Mouse (Mus musculus) monocyte, adult 2 months (primary cell): ENCODE data around the gene Coq10b.
"Not testable (repeated sequence)": the region's sequence is repeated elsewhere in the genome, so short reads cannot be mapped to it uniquely, and the experiment has no call there.

Experiments
- DNase-seq, 2 experiments: peaks; one replicate each; pipeline ENCODE4 v3.0.0; 2022; ENCODE audit warnings: low spot score in 2 of 2, low read depth in 1 of 2

Coq10b gene

DNA sequence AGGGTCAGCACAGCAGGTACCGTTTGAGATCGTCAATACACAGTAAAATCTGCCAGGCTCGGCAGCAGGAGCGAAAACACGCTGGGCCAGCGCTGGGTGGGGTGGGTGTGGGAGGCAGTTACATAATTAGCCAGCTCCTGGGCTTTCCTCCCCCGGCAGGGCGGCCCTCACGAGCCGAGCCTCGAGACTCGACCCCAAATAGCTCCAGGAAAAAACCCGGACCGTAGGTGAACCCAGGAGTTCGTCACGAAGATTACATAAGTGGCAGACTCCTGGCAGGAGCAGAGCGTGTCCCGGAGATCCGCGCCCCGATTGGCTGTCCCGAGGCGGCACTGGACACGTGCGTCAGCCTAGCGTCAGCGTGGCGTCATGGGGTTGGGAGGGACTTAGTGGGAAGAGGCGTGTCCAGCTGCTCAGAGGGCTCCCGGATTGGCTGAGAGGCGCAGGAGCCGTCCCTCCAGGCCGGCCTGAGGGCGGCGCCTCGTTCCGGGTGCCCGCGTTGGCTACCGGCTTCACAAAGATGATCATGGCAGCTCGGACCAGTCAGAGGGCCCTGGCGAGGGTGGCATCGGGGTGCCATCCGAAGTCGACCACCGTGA, at the start of gene Coq10b:
Gene Coq10b, plus strand, starts transcription at position 416 of the 599 bp plus-strand sequence.
- peak; percentile 97 to 100 for DNase-seq

GRCm38 (mm10) chr1:55008313-55008712, 44.3 kb upstream of the Coq10b start:
- not testable (repeated sequence) for DNase-seq

GRCm38 (mm10) chr1:55012513-55012912, 40.1 kb upstream of the Coq10b start:
- DNase-seq = no peak

DNA sequence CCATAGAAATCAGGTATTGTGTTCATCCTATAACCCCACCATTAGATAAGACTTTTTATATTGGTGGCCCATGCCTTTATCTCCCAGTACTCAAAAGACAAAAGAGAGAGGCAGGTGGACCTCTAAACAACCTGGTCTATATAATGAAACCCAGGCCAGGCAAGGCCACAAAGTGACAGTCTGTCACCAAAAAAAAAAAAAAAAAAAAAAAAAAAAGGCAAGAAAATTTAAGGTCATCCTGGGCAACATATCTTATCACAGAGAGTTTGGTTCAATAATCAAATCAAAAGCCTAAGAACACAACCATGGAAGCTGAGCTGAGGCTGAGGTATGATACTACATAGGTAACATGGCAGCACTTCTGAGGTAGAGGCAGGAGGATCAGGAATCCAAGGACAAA, 30.7 kb upstream of the Coq10b start:
- DNase-seq = no peak

DNA sequence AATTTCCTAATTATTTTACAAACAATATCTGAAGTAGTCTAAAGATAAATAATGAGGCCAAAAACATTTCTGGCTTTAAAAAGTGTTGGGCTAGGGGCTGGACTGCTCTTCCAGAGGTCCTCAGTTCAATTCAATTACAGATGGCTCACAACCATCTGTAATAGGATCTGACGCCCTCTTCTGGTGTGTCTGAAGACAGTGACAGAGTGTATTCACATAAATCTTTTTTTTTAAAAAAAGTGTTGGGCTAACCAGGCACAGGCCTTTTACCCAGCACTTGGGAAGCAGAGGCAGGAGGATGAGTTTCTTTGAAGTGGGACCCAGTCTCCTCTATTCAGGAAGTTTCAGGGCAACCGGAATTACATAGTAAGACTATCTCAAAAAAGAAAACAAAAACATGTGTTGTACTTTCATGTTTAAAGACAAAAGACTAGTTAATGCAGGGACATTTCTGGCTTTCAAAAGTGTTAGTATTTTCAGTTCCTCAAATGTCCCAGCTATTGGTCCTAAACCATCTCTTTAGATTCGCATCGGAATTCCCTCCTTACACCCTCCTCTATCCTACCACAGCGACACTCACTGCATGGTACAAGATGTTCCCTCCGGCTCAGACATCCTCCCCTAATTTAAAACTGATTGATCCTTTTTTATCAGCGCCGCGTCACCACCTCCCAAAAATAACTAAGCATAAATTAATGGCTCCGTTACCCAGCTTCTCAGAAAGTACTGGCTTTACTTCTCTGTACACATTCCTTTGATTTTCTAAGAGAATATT, 26.7 kb upstream of the Coq10b start:
- no peak for DNase-seq

DNA sequence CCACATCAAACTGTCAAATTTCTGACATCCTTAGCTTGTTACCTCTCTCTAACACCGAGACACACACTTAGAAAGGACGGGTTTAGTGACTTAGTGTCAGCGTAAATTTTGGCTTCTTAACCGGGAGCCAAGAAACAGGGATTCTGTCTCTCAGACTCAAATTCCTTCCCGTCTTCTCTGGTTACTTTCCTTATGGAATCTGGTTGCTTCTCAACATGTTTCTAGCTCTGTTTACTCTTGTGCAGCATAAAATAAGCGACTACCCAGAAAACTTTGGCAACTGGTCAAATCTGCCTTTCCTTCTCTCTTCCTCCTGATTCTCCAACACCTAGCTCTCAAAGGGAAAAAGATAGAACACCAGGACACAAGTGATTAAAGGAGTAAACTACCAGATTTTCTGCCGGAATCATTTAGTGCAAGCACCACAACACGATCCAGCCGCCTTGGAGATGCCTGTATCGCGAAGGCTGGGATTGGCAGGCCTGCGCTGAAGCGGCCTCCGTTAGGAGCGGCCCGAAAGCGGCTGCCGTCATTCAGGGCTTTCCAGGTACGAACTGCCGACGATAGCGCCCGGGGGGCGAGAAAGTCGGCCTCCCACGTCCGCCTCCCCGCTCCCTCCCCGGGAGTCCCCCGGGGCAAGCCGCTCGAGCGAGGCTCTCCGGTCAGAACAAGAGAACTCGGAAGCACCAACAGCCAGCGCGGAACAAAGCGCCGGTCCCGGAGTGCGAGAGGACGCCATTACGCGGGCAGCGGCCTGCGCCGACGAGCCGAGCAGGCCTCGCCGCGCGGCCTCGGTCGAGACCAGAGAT, 25.9 kb upstream of the Coq10b start:
- DNase-seq = no peak

- DNase-seq = peak; percentile 87 to 92
Observed at GRCm38 (mm10) chr1:55027253-55027801, 25.2 kb upstream of the Coq10b start, which contains the start of gene Sf3b1. Gene Sf3b1 (minus strand): TSS chr1:55027481.

DNA sequence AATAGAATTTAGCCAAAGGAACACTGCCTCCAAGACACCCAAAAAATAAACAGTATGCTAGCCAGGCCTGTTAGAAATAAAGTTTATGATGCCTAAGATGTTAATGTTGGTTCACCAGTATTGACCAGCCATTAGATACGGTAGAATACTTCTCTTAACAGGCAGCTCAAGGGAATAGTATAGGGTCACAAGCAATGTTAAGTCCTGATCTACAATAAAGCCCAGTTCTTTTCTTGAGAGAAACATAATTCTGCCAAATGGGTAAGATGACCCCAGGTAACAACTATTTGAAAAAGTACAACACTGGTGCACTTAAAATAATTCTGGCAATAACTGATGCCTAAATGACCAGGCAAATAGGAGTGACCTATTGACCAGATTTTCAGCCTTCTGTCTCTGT, 24.6 kb upstream of the Coq10b start:
- DNase-seq = no peak

- peak; percentile 37 to 52 for DNase-seq
Observed at GRCm38 (mm10) chr1:55028512-55029249, 23.9 kb upstream of the Coq10b start.

DNA sequence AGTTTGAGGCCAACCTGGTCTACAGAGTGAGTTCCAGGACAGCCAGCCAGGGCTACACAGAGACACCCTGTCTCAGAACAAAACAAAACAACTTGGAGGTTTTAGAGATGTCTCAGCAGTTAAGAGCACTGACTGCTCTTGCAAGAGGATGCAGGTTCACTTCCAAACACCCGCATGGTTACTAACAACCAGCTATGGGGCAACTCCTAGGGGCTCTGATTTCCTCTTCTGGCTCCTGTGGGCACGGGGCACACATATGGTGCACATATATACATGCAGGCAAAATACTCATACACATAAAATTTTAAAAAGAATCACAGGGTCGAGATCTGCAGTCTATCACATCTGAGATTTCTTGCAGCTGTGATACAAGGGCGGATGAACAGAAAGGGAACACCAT, 23.1 kb upstream of the Coq10b start:
- no peak for DNase-seq

DNA sequence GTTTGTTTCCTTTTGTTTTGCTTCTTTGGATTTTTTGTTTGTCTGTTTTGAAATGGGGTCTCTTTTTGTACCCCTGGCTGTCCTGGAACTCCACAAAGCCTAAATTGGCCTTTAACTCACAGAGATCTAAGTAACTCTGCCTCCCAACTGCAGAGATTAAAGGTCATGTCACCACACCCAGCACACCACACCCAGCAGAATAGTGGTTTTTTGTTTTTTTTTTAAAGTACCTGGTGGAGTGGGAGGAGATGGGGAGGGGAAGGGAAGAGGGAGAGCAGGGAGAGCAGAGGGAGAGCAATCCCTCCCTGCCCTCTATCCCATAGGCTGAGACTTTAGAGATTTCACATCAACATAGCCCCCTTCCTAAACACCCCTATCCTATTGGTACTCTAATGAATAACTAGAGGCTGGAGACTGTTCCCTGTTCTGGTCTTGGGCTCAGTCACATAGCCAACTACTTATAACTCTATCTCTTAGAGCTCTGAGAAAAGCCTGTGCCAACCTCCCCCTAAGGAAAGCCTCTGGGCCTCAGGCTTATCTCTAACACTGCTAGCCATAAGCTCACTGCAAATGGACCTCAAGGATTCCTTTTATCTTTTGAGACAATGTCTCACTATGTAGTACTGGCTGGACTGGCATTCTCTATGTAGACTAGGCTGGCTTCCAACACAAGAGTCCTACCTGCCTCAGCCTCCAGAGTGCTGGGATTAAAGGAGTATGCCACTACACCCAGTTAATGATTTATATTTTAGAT, 21.4 kb upstream of the Coq10b start:
- no peak for DNase-seq

GRCm38 (mm10) chr1:55039944-55040343, 12.6 kb upstream of the Coq10b start:
- DNase-seq = no peak

DNA sequence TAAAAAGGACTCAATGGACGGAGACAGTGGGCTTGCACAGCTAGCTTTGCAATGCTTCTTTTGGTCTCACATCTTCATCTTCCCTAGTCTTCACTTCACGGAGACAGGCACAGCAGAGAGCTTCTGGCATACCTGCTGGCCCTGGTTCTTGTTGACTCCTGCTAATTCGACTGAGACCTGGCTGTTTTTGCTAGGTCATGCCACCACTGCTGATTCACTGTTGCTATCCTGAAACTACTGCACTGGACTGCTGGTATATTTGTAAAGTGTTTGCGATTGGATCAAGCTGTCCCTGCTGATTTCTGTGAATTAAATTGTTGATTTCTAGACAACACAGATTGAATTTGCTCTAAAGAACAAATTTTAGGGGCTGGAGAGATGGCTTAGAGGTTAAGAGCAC, 10.9 kb upstream of the Coq10b start:
- DNase-seq = no peak

GRCm38 (mm10) chr1:55042246-55042645, 10.3 kb upstream of the Coq10b start:
- no peak for DNase-seq

DNA sequence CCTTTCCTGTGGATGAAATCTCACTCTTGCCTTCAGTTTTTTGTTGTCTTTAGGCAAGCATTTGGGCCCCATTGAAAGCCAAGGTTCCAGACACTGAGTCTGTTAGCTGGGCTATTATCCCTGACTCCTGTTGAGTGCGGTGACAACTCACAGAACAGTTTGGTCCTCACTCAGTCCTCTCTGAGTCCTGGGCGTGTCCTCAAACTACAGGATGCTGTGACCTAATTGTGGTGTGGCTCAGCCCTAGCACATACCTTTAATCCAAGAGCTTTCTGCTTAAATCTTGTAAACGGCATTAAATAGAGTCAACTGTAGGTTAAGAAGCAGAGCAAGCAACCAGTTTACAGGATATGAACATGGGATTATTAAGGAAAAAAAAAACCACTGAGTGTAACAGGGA, 9.4 kb upstream of the Coq10b start:
- no peak for DNase-seq

GRCm38 (mm10) chr1:55048841-55049587, 3.6 kb upstream of the Coq10b start:
- no peak for DNase-seq

DNA sequence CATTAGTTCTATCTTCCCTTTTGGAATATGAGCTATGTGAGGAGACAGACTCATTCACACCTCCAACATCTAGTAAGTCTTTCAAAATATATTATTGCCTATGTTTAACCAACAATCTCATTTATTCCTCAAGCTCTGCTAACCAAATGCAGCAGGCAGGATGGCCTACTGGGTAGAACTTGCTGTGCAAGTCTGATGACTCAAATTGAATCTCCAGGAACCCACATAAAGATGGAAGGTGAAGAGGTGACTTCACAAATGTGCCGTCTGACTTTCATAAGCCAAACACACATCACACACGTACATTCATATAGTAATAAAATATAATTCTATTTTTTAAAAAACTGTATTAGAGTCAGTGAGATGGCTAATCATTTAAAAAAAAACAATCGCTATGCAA, 899 bp upstream of the Coq10b start:
- no peak for DNase-seq

- DNase-seq = peak in 1 of 2 experiments; percentile 50
Observed at GRCm38 (mm10) chr1:55053005-55053404, 435 bp downstream of the Coq10b start.

GRCm38 (mm10) chr1:55053596-55053995, 1.0 kb downstream of the Coq10b start:
- no peak for DNase-seq
